Mouse (Mus musculus) kidney, adult 2 months (tissue): ENCODE results near the gene Srgap1.

Source experiments
- CTCF ChIP-seq: fragments of 200-500 bp; conservative IDR thresholded peaks from 2 replicates; pipeline ENCODE4 v1.5.1; 2011; ENCODE audit warnings: low read depth, mild to moderate bottlenecking, control low read depth, low read length, moderate library complexity, mixed read lengths; ENCODE audit not compliant: insufficient read depth, insufficient read length
- POLR2A ChIP-seq: fragments of 200-500 bp; IDR thresholded peaks from one replicate; pipeline ENCODE4 v1.6.1; 2011; ENCODE audit warnings: low read depth, low read length, control low read depth

DNA sequence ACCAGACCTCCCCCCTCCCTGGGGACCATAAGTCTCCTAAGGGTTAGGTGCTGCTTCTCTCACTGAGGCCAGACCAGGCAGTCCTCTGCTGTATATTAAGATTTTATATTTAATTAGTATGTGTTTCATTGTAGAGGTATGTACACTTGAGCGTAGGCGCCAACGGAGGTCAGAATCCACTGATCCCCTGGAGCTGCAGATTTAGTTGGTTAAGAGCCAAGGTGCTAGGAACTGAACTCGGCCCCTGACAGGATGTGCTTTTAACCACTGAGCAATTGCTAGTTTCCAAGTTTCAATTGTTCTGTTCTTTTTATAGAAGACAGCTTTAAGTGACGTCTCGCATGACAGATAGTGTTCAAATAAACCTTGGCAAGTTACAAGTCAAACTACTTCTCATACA, 41.0 kb downstream of the Srgap1 start:
- TF ChIP-seq CTCF (no peak), POLR2A (no peak)
